Mouse (Mus musculus) thymus, postnatal 14 days (tissue): ENCODE data around the gene Trub1.
A peak's percentile ranks its signal among the peaks of the same experiment; 100 is the strongest.

Experiments used
- DNase-seq: peaks from one replicate; pipeline ENCODE4 v3.0.0; 2021

The Trub1 gene

GRCm38 (mm10) chr19:57442936-57443657, 9.6 kb upstream of the Trub1 start:
- peak; percentile 53 for DNase-seq

DNA sequence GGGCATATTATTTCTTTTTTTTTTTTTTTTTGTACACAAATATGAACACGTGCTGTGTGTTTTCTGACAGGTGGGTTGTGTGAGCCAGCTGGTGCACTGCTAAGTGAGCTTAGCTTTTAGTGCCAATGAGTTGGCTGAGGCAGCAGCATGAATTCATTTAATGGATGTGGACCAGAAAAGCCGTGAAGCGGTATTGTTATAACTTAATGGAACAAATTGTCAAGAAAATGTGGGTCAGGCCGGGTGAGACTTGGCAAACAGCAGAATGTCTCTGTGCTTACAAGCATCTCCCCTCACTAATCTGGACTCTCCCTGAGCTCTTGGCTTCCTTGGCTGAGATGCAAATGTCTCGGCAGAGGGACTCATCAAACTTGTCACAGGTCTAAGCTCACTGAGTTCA, 7.7 kb upstream of the Trub1 start:
- peak; percentile 15 for DNase-seq

DNA sequence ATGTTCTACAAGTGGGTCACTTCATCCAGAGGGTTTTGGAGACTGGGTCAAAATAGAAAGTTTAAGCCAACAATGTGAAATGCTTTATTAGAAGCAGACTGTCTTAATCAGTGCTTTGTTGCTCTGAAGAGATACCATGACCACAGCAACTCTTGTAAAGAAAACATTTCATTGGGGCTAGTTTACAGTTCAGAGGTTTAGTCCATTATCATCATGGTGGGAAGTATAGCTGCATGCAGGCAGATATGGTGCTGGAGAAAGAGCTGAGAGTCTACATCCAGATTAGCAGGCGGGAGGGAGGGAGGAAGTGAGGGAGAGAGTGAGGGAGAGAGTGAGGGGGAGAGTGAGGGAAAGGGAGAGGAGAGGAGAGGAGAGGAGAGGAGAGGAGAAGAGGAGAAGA, 1.9 kb upstream of the Trub1 start:
- DNase-seq, result no peak

DNA sequence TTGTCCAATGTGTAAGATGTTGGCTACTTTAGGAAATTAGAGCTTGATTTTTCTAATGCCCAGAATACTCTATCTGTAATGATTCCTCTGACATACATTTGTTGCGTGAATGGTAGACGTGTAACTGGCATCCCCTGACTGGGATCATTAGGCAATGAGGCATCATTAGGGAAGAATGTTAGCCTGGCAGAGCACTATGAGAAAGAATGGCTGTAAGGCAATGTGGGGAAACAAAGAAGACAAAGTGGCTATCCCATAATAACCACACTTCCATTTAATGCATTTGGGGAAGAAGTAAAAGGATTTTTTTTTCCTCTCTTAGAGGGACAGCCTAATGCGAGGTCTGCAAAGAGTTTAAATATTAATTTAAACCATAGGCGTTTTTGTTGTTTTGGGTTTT, 950 bp upstream of the Trub1 start:
- DNase-seq, result no peak

- DNase-seq, result peak; percentile 29
Measured at GRCm38 (mm10) chr19:57453218-57453600, 497 bp downstream of the Trub1 start.

DNA sequence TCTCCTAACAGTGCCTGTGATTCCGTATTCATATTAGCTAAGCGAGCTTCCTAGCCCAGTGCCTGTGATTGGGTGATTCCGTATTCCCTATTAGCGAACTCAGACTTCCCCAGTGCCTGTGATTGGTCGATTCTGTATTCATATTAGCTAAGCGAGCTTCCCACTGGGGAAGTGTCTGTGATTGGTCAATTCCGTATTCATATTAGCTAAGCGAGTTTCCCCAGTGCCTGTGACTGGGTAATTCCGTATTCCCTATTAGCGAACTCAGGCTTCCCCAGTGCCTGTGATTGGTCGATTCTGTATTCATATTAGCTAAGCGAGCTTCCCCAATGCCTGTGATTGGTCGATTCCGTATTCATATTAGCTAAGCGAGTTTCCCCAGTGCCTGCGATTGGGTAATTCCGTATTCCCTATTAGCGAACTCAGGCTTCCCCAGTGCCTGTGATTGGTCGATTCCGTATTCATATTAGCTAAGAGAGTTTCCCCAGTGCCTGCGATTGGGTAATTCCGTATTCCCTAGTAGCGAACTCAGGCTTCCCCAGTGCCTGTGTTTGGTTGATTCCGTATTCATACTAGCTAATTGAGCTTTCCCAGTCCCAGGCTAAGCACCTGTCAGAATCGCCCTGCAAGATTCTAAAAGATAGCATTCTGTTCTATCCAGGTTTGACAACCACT, 2.7 kb downstream of the Trub1 start:
- no peak for DNase-seq

GRCm38 (mm10) chr19:57457075-57457474, 4.4 kb downstream of the Trub1 start:
- peak; percentile 85 for DNase-seq

DNA sequence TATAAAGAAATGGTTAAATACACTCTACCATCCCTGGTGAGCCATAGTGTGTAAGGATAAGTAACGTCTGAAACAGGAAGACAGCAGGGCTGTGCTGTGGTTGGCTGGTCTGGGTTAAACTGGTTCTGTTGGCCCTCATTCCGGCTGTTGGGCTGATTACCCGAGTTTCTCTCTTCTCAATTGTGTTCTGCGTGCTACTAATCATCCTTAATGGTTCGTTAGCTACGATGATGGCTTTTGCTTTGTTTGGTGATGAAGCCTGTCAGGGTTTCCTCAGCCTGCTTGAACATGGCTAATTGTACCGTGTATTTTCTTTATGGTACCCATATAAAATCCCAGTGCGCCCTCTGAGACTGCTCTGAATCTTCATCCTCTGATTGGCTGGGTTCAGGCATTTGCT, 11.0 kb downstream of the Trub1 start:
- DNase-seq, result no peak

GRCm38 (mm10) chr19:57465742-57466141, 13.0 kb downstream of the Trub1 start:
- DNase-seq, result no peak

- no peak for DNase-seq
Measured at GRCm38 (mm10) chr19:57471033-57471432, 18.3 kb downstream of the Trub1 start.

DNA sequence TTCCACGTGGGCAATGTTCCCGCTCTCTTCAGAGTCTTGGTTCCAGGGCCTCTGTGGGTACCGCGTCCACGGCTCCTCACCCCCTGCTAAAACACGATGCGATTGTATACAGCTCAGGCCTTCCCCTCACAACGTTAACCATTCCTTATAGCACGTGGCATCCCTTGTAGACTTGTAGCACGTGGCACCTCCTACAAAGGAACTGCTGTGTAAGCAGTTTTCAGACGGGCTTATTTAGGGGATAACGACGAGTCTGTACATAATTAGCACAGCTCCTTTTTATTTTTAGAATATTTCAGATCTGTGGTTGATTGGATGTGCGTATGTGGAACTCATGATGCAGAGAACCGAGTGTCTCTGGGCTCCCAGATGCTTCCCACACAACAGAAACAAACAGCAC, 19.5 kb downstream of the Trub1 start:
- DNase-seq, result no peak

DNA sequence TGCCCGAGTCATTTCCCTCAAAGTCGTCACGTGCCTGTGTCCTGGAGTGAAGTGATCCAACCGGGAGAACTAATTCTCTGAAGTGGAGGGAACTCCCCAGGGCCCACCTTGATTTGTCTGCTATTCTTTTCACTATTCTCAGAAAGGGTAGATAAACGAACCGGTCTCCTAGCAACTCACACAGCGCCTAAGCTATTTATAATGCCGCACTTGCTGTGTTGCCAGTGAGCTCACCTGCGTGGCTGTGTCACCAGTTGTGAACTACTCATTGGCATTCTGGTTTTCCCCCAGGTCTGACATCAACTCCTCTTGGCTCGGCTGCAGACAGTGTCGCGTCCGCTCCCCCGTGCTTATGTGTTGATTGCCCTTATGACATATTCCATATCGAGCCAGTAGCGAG, 20.6 kb downstream of the Trub1 start:
- no peak for DNase-seq

GRCm38 (mm10) chr19:57475298-57475697, 22.6 kb downstream of the Trub1 start:
- DNase-seq, result no peak

DNA sequence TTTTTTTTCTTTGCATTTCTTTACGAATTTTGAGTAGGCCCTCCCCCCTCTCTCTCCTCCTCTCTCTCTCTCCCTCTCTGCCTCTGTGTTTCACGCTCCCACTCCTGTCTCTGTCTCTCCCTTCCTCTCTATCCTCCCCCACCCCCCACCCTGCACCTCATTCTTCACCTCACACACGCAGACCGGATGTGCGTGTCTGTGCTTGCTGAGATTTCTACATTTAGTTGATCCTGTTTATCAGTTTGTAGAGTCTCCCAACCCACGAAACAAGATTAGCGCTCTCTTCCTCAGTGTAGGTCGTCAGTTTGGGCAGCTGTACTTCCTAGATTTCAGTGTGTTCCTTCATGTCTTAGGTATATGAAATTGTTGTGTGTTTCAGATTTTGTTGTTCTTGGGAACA, 24.6 kb downstream of the Trub1 start:
- no peak for DNase-seq

DNA sequence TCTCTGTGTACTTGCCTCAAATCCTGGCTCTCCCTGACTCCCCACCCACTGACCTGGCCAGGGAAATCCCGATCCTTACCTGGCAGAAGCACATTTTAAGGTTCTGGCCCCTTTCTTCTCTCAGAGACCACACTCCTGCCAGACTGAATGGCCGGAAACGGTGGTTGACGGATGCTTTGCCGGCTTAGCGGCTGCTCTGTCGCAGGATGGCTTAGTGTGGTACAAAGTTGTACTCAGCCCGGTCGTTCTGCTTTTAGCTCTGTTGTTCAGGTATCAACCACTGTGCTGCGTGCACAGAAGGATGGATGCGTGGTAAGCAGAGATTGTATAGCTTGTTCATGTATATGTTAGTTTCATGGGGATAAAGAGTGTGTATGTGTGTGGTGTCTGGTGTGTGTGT, 25.3 kb downstream of the Trub1 start:
- DNase-seq, result no peak

DNA sequence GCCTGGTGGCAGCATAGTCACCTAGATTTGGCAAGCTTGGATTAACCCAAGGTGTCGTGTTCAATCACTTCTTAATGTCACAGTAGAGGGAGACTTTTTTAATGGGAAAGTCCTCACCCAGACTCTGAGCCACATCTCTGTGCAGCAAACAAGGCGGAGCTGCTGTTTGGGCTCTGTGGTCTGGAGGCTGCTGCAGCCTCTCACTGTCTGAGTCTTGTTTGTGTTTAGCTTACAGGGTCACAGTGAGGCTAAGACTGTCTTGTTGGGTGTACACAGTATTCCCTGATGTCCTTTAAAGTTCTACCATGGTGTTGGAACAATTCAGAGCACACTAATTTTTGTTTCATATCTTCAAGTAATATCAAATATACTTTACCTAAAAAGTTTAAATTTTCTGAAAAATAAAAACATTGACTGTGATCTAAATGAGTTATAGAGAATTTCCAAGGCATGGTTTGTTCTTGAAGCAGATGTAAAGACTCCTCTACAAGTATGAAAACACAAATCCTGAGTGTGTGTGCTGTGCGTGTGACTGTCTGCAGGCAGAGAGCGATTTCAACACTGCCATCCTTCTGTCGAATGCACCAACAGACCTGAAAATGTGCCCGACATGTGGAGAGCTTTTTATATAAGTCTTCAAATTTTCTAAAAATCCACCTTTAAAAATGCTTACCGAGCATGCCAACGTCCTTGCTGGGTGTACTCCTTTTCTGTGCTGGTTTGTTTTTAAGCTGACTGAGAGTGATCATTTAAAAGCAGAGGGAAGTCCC, 27.4 kb downstream of the Trub1 start:
- no peak for DNase-seq

- DNase-seq, result no peak
Measured at GRCm38 (mm10) chr19:57481743-57482259, 29.1 kb downstream of the Trub1 start.

GRCm38 (mm10) chr19:57482815-57483214, 30.1 kb downstream of the Trub1 start:
- peak; percentile 70 for DNase-seq

- no peak for DNase-seq
Measured at GRCm38 (mm10) chr19:57487051-57487658, 34.4 kb downstream of the Trub1 start.

- no peak for DNase-seq
Measured at GRCm38 (mm10) chr19:57489527-57489926, 36.8 kb downstream of the Trub1 start.

GRCm38 (mm10) chr19:57491030-57491429, 38.3 kb downstream of the Trub1 start:
- no peak for DNase-seq

DNA sequence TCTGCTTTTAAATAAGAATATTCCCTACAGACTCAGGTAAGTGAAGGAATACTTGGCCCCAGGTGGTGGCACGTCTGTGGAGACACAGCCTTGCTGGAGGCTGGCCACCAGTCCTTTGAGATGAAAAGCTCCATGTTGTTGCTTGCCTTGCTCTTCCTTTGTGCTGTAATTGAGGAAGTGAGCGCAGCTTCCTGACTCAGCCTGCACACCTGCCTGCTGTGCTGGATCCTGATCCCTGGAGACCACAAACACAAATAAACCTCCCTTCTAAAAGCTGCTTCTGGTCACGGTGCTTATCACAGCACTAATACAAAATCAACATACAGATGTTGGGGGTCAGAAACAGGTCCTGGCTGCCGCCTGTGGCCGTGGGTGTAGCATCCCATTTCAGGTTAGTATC, 41.3 kb downstream of the Trub1 start:
- no peak for DNase-seq

DNA sequence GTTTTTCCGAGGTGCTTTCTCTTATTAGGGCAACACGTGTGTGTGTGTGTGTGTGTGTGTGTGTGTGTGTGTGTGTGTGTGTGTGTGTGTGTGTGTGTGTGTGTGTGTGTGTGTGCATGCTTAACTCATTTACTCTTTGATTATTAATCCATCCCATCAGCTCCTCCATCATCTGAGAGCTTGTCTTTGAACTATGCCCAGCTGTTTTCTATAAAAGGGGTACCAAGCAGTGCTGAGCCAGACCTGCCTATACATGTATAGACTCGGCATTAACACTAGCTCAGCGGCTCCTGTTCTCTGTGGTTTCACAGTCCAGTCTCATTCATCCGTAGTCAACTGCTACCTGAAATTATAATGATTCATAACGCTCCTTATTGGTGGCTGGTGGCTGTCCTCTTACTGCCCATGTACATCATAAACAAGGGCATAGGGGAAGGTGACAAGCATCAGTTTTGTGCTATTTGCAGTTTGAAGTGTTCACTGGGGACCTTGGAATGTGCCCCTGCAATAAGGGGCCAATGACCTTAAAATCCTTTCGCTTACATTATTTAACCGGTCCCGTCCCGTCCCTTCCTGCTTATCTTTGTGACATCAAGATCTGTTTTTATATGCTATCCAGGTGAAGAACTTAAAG, 45.5 kb downstream of the Trub1 start:
- DNase-seq, result no peak
